In genomic region chr10:17559980-17560379, GRCm38 (mm10) we compare ENCODE assay signal across 9 mouse cellular contexts.
DNase-seq lines count a peak whose midpoint lies in the region; ATAC-seq and TF ChIP-seq lines count a peak whose summit lies in the region.
"Had no signal": no experiment of that assay in that cellular context is flagged by ENCODE, and none has a peak within 500 bp of the region (broad histone marks: within the 10 kb centered on the region; RNA-seq: fewer than 3 reads in every experiment).

No protein-coding gene starts in this region.

- no peaks in the 10 kb centered on the region for H3K27me3 ChIP-seq in lung, embryonic 14.5 days (ENCODE audit: insufficient read depth, low read length)

- no peak overlapping the region for H3K4me2 ChIP-seq in lung, embryonic 14.5 days

- no peak overlapping the region for H3K9ac ChIP-seq in lung, embryonic 14.5 days

- no peaks in the 10 kb centered on the region for H3K79me2 ChIP-seq in macrophage (ENCODE audit: inconsistent target)

- H3K36me3 ChIP-seq in lung, embryonic 14.5 days (ENCODE audit: insufficient read depth) = no peaks in the 10 kb centered on the region
- H3K36me3 ChIP-seq in macrophage (ENCODE audit: inconsistent target) = no peaks in the 10 kb centered on the region

- H3K27ac ChIP-seq in lung, embryonic 14.5 days (ENCODE audit: low read depth) = peak overlapping the region; percentile 34; the same call in 1 of the 2 replicates
- H3K27ac ChIP-seq in macrophage = peak overlapping the region; percentile 70

- H3K4me1 ChIP-seq in lung, embryonic 14.5 days (ENCODE audit: insufficient read depth) = peaks cover 39% of the 10 kb centered on the region

- WGBS in lung, embryonic 14.5 days = 32% methylated on average over 3 of the region's 3 CpGs
- WGBS in macrophage (ENCODE audit: missing documents) = 14% methylated on average over 3 of the region's 3 CpGs

- no peak overlapping the region for H3K4me3 ChIP-seq in lung, embryonic 14.5 days (ENCODE audit: low read depth, low read length)
- no peak overlapping the region for H3K4me3 ChIP-seq in macrophage (ENCODE audit: inconsistent target)

- ATAC-seq in lung, embryonic 14.5 days (ENCODE audit: insufficient read depth) = no peak

- DNase-seq in heart, adult 11 months = peak; percentile 93
- DNase-seq in heart, postnatal 4 days = no peak
- DNase-seq in lung, embryonic 14.5 days = peak; percentile 23
- no peak for DNase-seq in lung, postnatal 10 days
- peak; percentile 32 for DNase-seq in adipocyte (ENCODE audit: low spot score)
- no peak for DNase-seq in adrenal gland, postnatal 36 days
- no peak for DNase-seq in layer of hippocampus, postnatal 25 days (ENCODE audit: extremely low spot score in 1 of 2, low spot score in 1 of 2)
- DNase-seq: kidney, adult 8-10 months had no signal

- no peak for TF ChIP-seq CTCF in lung, embryonic 14.5 days (IDR thresholded peaks at IDR 0.05; ENCODE audit: low read depth)

- no peaks in the 10 kb centered on the region for H3K9me3 ChIP-seq in lung, embryonic 14.5 days (ENCODE audit: low read depth, low read length)

Comparison
In these comparisons a context has a peak if more than half of its experiments do, and no peak if none do; other contexts are left out.
1. DNase-seq: peak in heart, adult 11 months (single experiment), lung, embryonic 14.5 days (single experiment) and adipocyte (single experiment); none in heart, postnatal 4 days (single experiment), lung, postnatal 10 days (single experiment), adrenal gland, postnatal 36 days (0 of 2) and layer of hippocampus, postnatal 25 days (0 of 2).